Mouse (Mus musculus) heart, adult 2 months (tissue): ENCODE measurements around the gene Dnal1. TPM values are rescaled to one million over a fixed set of nuclear protein-coding genes. Genes with fewer than 3 reads are reported as not detected.
"Not testable (repeated sequence)": the region's sequence is repeated elsewhere in the genome, so short reads cannot be mapped to it uniquely, and the experiment has no call there.

Source experiments
- DNase-seq, 2 experiments: peaks; one replicate each; pipeline ENCODE4 v3.0.0; 2021
- H3K27ac ChIP-seq: fragments of 200-600 bp; 2 replicates; pipeline ENCODE4 v1.8.1; 2022
- H3K27me3 ChIP-seq: fragments of 200-500 bp; 2 replicates; pipeline ENCODE4 v1.6.1; 2012; ENCODE audit warnings: mild to moderate bottlenecking, low read length, inconsistent platforms, mixed read lengths; ENCODE audit not compliant: control insufficient read depth, insufficient read depth
- H3K36me3 ChIP-seq: fragments of 200-500 bp; 2 replicates; pipeline ENCODE4 v1.6.1; 2012; ENCODE audit warnings: low read length, inconsistent platforms; ENCODE audit not compliant: control insufficient read depth, insufficient read depth
- H3K4me1 ChIP-seq: fragments of 200-500 bp; 2 replicates; pipeline ENCODE4 v1.6.1; 2011; ENCODE audit warnings: low read length; ENCODE audit not compliant: control insufficient read depth, insufficient read depth
- H3K4me3 ChIP-seq: fragments of 200-600 bp; 2 replicates; pipeline ENCODE4 v1.8.1; 2022
- H3K79me2 ChIP-seq: fragments of 200-500 bp; replicated peaks from 2 replicates; pipeline ENCODE4 v1.6.1; 2012; ENCODE audit warnings: mild to moderate bottlenecking, inconsistent platforms, low read length, moderate library complexity, mixed read lengths; ENCODE audit not compliant: control insufficient read depth, insufficient read depth
- H3K9ac ChIP-seq: fragments of 200-500 bp; 2 replicates; pipeline ENCODE4 v1.6.1; 2012; ENCODE audit warnings: low read depth, mild to moderate bottlenecking, control low read depth, inconsistent platforms, low read length, mixed read lengths
- CTCF ChIP-seq: fragments of 200-600 bp; IDR thresholded peaks from 2 replicates; pipeline ENCODE4 v1.8.1; 2022; ENCODE audit warnings: antibody characterized with exemption, mild to moderate bottlenecking, moderate library complexity
- EP300 ChIP-seq: fragments of 200-500 bp; IDR thresholded peaks from 2 replicates; pipeline ENCODE4 v1.6.1; 2011; ENCODE audit warnings: low read depth, low read length, control low read depth; ENCODE audit not compliant: insufficient read depth
- POLR2A ChIP-seq: fragments of 200-500 bp; IDR thresholded peaks from 2 replicates; pipeline ENCODE4 v1.6.1; 2011; ENCODE audit warnings: mild to moderate bottlenecking, low read depth, low read length, control low read depth; ENCODE audit not compliant: insufficient read depth
- WGBS: fragments of 180-500 bp; shearing (Covaris S2); methylation state at CpG from one replicate; pipeline ENCODE4 v1.1.7; 2018; 5-methylcytosine and 5-hydroxymethylcytosine counted together
- intact Hi-C: fragments of 180-260 bp; cut with DNase I; formaldehyde crosslinking; loops from one replicate; pipeline ENCODE4 v1.15.1; 2025
- polyA plus RNA-seq: library from polyadenylated mRNA; depleted of rRNA; stranded (reverse); fragments of >200 nt; gene quantifications from 2 replicates; pipeline ENCODE4 v1.2.3, GENCODE M21; 2012
- total RNA-seq, 2 experiments: library from RNA; stranded (reverse); gene quantifications; 2 replicates each; pipeline ENCODE4 v1.2.3; 2021

The Dnal1 gene
- total and polyA plus RNA-seq, 3 experiments, result 3.4 to 7.9 (median 6.9) TPM

DNA sequence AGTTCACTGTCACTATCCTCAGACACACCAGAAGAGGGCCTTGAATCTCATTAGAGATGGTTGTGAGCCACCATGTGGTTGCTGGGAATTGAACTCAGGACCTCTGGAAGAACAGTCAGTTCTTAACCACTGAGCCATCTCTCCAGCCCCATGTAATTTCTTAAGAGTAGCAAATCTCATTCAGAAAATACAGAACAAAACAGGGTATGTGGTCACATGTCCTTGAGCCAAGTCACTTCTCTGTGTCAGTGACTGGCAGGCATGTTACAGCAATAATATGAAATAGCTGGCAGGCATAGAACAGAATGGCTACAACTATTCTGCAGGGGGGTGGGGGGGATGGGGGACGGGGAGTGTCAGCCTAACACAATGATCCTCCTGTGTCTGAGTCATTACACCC lies 14.1 kb upstream of the Dnal1 start:
- WGBS, result 75% methylated on average over 1 of the region's 1 CpGs
- DNase-seq, result no peak
- intact Hi-C loops, result no loop called here

DNA sequence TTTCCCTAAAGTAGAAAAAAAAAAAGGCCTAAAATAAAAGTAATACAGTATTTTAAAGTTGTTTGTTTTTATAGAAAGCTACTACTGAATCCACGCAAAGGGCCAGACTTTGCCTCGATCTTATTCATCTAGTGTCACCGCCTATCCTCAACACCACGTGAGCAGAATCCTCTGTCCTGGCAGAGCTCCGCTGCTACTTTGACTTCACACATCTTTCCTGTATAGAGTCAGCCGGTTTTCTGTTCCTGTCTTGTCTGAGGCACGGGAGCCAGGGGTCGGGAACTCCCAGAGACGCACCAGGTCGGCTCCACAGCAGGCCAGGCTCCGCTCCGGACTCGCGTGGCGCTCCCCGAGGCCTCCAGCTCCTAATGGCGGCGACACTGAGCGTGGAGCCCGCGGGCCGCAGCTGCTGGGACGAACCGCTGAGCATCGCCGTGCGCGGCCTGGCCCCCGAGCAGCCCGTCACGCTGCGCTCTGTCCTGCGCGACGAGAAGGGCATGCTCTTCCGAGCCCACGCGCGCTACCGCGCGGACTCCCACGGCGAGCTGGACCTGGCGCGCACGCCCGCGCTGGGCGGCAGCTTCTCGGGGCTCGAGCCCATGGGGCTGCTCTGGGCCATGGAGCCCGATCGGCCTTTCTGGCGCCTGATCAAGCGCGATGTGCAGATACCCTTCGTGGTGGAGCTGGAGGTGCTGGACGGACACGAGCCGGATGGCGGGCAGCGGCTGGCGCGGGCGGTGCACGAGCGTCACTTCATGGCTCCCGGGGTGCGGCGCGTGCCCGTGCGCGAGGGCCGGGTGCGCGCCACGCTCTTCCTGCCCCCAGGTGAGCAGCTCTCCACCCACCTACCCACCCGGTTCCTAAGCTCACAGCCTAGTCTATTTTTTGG lies 13.3 kb upstream of the Dnal1 start, which contains the start of gene Acot6:
Acot6 (plus strand) TSS at position 51 of the 889 bp plus-strand sequence.
- H3K79me2 ChIP-seq, H3K27me3 ChIP-seq, H3K4me1 ChIP-seq, intact Hi-C loops, H3K36me3 ChIP-seq: not testable (repeated sequence)
- Histone ChIP-seq H3K27ac (peak within 1 kb of the TSS; percentile 54), H3K4me3 (peak within 1 kb of the TSS; percentile 56), H3K9ac (peak within 1 kb of the TSS; percentile 76)
- under 1% methylated on average over 80 of the region's 80 CpGs for WGBS
- peak; percentile 48 to 62 for DNase-seq

More for the DNA sequence above, 14.1 kb upstream of the Dnal1 start:
- Histone ChIP-seq H3K36me3 (no peaks in the 10 kb centered on the region), H3K9ac (no peak overlapping the region), H3K4me1 (no peaks in the 10 kb centered on the region; the same call in 1 of the 2 replicates), H3K27ac (no peak overlapping the region), H3K27me3 (no peaks in the 10 kb centered on the region), H3K4me3 (no peak overlapping the region), H3K79me2 (no peaks in the 10 kb centered on the region)
- TF ChIP-seq EP300 (no peak), POLR2A (no peak), CTCF (no peak)

DNA sequence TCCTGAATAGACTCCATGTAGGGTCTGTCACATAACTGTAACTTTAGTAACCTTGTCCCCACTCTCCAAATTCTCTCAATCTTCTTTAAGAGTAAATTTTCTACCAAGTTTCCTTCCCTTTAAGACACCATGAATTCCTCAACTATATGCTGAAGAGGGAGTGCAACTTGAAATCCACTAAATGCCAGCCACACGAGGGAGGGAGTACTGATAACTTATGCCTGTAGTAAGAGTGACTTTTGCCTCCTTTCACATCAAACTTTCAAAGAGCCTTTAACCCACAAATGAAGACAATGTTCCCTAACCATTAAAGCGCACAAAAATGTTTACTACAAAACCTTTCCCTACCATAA lies 12.7 kb upstream of the Dnal1 start:
- peak overlapping the region; percentile 76 for H3K9ac ChIP-seq
- H3K4me1 ChIP-seq, result no peaks in the 10 kb centered on the region; the same call in 1 of the 2 replicates
- TF ChIP-seq CTCF, result no peak
- no peak for TF ChIP-seq EP300
- no peak for TF ChIP-seq POLR2A
- DNase-seq, result no peak
- H3K27ac ChIP-seq, result no peak overlapping the region
- no peaks in the 10 kb centered on the region for H3K36me3 ChIP-seq
- 68% methylated on average over 2 of the region's 2 CpGs for WGBS
- intact Hi-C loops, result no loop called here
- peak overlapping the region; percentile 56 for H3K4me3 ChIP-seq
- no peaks in the 10 kb centered on the region for H3K27me3 ChIP-seq
- H3K79me2 ChIP-seq, result no peaks in the 10 kb centered on the region

DNA sequence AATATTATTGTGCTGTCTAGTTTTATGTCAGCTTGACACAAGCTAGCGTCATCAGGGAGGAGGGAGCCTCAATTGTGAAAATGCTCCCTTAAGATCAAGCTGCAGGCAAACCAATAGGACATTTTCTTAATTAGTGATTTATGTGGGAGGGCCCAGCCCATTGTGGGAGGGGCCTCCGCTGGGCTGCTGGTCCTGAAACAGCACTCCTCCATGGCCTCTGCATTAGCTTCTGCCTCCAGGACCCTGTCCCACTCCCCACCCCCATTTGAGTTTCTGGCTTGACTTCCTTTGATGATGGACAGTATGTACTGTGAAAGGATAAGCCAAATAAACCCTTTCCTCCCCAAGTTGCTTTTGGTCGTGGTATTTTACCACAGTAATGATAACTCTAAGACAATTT lies 7.2 kb upstream of the Dnal1 start:
- 87% methylated on average over 3 of the region's 3 CpGs for WGBS
- no peaks in the 10 kb centered on the region for H3K27me3 ChIP-seq

DNA sequence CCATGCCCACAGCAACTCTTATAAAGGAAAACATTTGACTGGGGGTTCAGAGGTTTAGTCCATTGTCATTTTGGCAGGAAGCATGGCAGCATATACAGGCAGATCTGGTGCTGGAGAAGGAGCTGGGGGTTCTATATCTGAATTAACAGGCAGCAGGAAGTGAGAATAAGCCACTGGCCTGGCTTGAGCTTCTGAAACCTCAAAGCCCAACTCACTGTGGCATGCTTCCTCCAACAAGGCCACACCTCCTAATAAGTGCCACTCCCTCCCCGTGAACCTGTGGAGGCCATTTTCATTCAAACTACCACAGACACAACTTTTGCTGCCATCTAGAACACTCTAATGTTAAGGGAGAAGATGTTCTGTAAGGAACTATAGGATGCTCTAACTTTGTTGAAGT lies 6.5 kb upstream of the Dnal1 start:
- no peak for TF ChIP-seq EP300
- TF ChIP-seq POLR2A, result no peak
- TF ChIP-seq CTCF, result no peak
- DNase-seq, result no peak
- Histone ChIP-seq H3K4me3 (no peak overlapping the region), H3K79me2 (no peaks in the 10 kb centered on the region), H3K27me3 (no peaks in the 10 kb centered on the region), H3K4me1 (no peaks in the 10 kb centered on the region), H3K36me3 (no peaks in the 10 kb centered on the region), H3K27ac (no peak overlapping the region), H3K9ac (no peak overlapping the region)
- WGBS, result 72% methylated on average over 1 of the region's 1 CpGs
- intact Hi-C loops, result no loop called here

More for the DNA sequence above, 7.2 kb upstream of the Dnal1 start:
- Histone ChIP-seq H3K4me1 (no peaks in the 10 kb centered on the region), H3K4me3 (no peak overlapping the region), H3K27ac (no peak overlapping the region), H3K36me3 (no peaks in the 10 kb centered on the region), H3K9ac (no peak overlapping the region), H3K79me2 (no peaks in the 10 kb centered on the region)
- intact Hi-C loops, result no loop called here
- DNase-seq, result no peak
- TF ChIP-seq EP300 (no peak), POLR2A (no peak), CTCF (no peak)

DNA sequence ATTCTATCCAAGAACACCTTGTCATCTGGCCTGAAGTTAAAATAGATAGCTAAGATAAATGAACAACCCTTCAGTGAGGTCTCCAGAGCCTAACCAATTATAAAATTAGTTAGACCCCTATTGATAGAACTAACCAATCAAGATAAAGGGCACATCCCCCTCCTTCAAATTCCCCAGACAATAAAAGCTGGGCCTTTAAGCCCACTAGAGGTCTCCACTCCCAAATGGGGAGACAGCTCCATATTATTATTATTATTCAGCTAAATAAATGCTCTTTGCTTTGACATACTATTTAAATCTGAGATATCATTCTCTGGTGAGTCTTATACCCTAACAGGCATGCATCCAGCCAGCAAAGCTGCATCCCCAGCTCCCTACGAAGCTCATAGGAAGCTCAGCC lies 4.2 kb upstream of the Dnal1 start:
- H3K79me2 ChIP-seq, result no peaks in the 10 kb centered on the region
- no peak overlapping the region for H3K27ac ChIP-seq
- peaks cover under 1% of the 10 kb centered on the region; the same call in 1 of the 2 replicates for H3K4me1 ChIP-seq
- H3K36me3 ChIP-seq, result no peaks in the 10 kb centered on the region
- H3K9ac ChIP-seq, result no peak overlapping the region
- intact Hi-C loops, result no loop called here
- no peak for DNase-seq
- 88% methylated on average over 1 of the region's 1 CpGs for WGBS
- TF ChIP-seq CTCF (0 out of 2 replicates have a peak, but pooled peaks have one; percentile 5), EP300 (no peak), POLR2A (no peak)
- H3K4me3 ChIP-seq, result no peak overlapping the region
- no peaks in the 10 kb centered on the region for H3K27me3 ChIP-seq
